Comparison of ENCODE assay signal across 35 mouse cellular contexts in genomic region chr14:78148851-78149250, GRCm38 (mm10).
"Had no signal": no experiment of that assay in that cellular context is flagged by ENCODE, and none has a peak within 500 bp of the region (broad histone marks: within the 10 kb centered on the region; RNA-seq: fewer than 3 reads in every experiment).

No protein-coding gene starts in this region.

- H3K9ac ChIP-seq: heart, embryonic 12.5 days; heart, embryonic 13.5 days; heart, embryonic 15.5 days; hindbrain, embryonic 12.5 days; hindbrain, embryonic 13.5 days; hindbrain, embryonic 14.5 days; hindbrain, embryonic 15.5 days; intestine, embryonic 15.5 days; kidney, embryonic 15.5 days had no signal

- H3K36me3 ChIP-seq: heart, embryonic 12.5 days; heart, embryonic 13.5 days; heart, embryonic 15.5 days; hindbrain, embryonic 10.5 days; hindbrain, embryonic 12.5 days; hindbrain, embryonic 13.5 days; hindbrain, embryonic 15.5 days; intestine, embryonic 15.5 days; kidney, embryonic 15.5 days had no signal

- H3K27me3 ChIP-seq: heart, embryonic 12.5 days; heart, embryonic 13.5 days; heart, embryonic 15.5 days; hindbrain, embryonic 12.5 days; hindbrain, embryonic 13.5 days; hindbrain, embryonic 15.5 days; intestine, embryonic 15.5 days; kidney, embryonic 15.5 days had no signal

- H3K9me3 ChIP-seq: heart, embryonic 15.5 days; hindbrain, embryonic 13.5 days; hindbrain, embryonic 15.5 days; intestine, embryonic 15.5 days; kidney, embryonic 15.5 days had no signal

- H3K27ac ChIP-seq: heart, embryonic 13.5 days; heart, embryonic 15.5 days; hindbrain, embryonic 10.5 days; hindbrain, embryonic 12.5 days; hindbrain, embryonic 13.5 days; hindbrain, embryonic 14.5 days; hindbrain, embryonic 15.5 days; hindbrain, postnatal 0 days; intestine, embryonic 15.5 days; kidney, embryonic 15.5 days; kidney, postnatal 0 days; layer of hippocampus, adult 2 months; left cerebral cortex, adult 2 months had no signal

- ATAC-seq: hindbrain, embryonic 16.5 days; hindbrain, postnatal 0 days; inflammation-experienced regulatory T-cells, adult 6 months; intestine, embryonic 15.5 days; intestine, embryonic 16.5 days; intestine, postnatal 0 days had no signal

- DNase-seq: heart, postnatal 10 days; heart, postnatal 14 days; heart, postnatal 36 days; heart, postnatal 4 days; kidney, adult 11 months; kidney, adult 18-20 months; kidney, adult 2 months; kidney, adult 8-10 months; kidney, adult 9 months; kidney, postnatal 10 days; kidney, postnatal 14 days; kidney, postnatal 25 days; kidney, postnatal 36 days; kidney, postnatal 4 days; layer of hippocampus, adult 9-11 months; layer of hippocampus, postnatal 36 days had no signal

- H3K4me1 ChIP-seq: hindbrain, embryonic 12.5 days; intestine, embryonic 15.5 days; kidney, embryonic 15.5 days had no signal

- H3K4me3 ChIP-seq: heart, embryonic 12.5 days; heart, embryonic 13.5 days; heart, embryonic 15.5 days; hindbrain, embryonic 10.5 days; hindbrain, embryonic 12.5 days; hindbrain, embryonic 13.5 days; hindbrain, embryonic 15.5 days; intestine, embryonic 15.5 days; kidney, embryonic 15.5 days; layer of hippocampus, adult 2 months; left cerebral cortex, adult 2 months had no signal

- H3K4me2 ChIP-seq: heart, embryonic 11.5 days; heart, embryonic 12.5 days; heart, embryonic 13.5 days; heart, embryonic 15.5 days; hindbrain, embryonic 12.5 days; hindbrain, embryonic 13.5 days; hindbrain, embryonic 14.5 days; hindbrain, embryonic 15.5 days; intestine, embryonic 15.5 days; kidney, embryonic 15.5 days had no signal
